Mouse (Mus musculus) left cerebral cortex, postnatal 14 days (tissue): Measurements from ENCODE around the gene B3galt5. TPM values are rescaled to one million over a fixed set of nuclear protein-coding genes. Genes with fewer than 3 reads are reported as not detected.

ENCODE experiments used
- total RNA-seq, 2 experiments: library from RNA; stranded (reverse); gene quantifications; 2 replicates each; pipeline ENCODE4 v1.2.3; 2021

The B3galt5 gene
- total RNA-seq, 2 experiments from 2014 or later = 7.0 to 10.8 TPM

Other genes starting within 250 kb of the B3galt5 start
- 10 to 100 TPM; 16.8 to 17.2 TPM for gene Psmg1, start 244.8 kb upstream of the B3galt5 start, total RNA-seq
- gene Brwd1, start 153.3 kb upstream of the B3galt5 start, total RNA-seq = 100 to 1,000 TPM; 115 to 123 TPM
- 10 to 100 TPM; 49.9 to 58.0 TPM for gene Hmgn1, start 108.1 kb upstream of the B3galt5 start, total RNA-seq
- gene Wrb, start 90.4 kb upstream of the B3galt5 start, total RNA-seq = 10 to 100 TPM; 63.8 to 71.0 TPM
- gene Lca5l, start 43.5 kb upstream of the B3galt5 start, total RNA-seq = 1 to 10 TPM in 1 of 2 experiments, under 1 TPM in 1; 0.88 to 1.5 TPM
- gene Sh3bgr, start 35.4 kb upstream of the B3galt5 start, total RNA-seq = 1 to 10 TPM in 1 of 2 experiments, under 1 TPM in 1; 0.89 to 1.5 TPM
- gene Itgb2l, start 207.8 kb downstream of the B3galt5 start, total RNA-seq = not detected
- gene Pcp4, start 231.8 kb downstream of the B3galt5 start, total RNA-seq = 100 to 1,000 TPM; 529 to 600 TPM